Mouse (Mus musculus): Measurements from ENCODE around the gene Ehbp1. TPM values are rescaled to one million over a fixed set of nuclear protein-coding genes. Genes with fewer than 3 reads are reported as not detected.

The Ehbp1 gene
- polyA plus RNA-seq, 1 experiment from 2014 or later = 10.4 TPM

- 64% methylated on average over 4 of the region's 4 CpGs for WGBS
- no peak overlapping the region for H3K9ac ChIP-seq (ENCODE audit: low read length)
- no peak overlapping the region for H3K4me2 ChIP-seq (ENCODE audit: low read depth, low read length)
- ATAC-seq (ENCODE audit: low read depth) = no peak
- H3K4me3 ChIP-seq (ENCODE audit: low read length) = no peak overlapping the region
- no peak overlapping the region for H3K27ac ChIP-seq (ENCODE audit: low read length)
- H3K36me3 ChIP-seq (ENCODE audit: control insufficient read depth, insufficient read depth, low read length) = peaks cover 2% of the 10 kb centered on the region; the same call in 1 of the 2 replicates
- no peaks in the 10 kb centered on the region for H3K9me3 ChIP-seq (ENCODE audit: control insufficient read depth, low read length)
- H3K27me3 ChIP-seq (ENCODE audit: control insufficient read depth, insufficient read depth, low read depth, low read length) = no peaks in the 10 kb centered on the region
- H3K4me1 ChIP-seq (replicated peaks; ENCODE audit: control insufficient read depth, insufficient read depth, low read length) = no peaks in the 10 kb centered on the region; the same call in 1 of the 2 replicates
Observed at GRCm38 (mm10) chr11:22061660-22062059, 280.4 kb downstream of the Ehbp1 start.

DNA sequence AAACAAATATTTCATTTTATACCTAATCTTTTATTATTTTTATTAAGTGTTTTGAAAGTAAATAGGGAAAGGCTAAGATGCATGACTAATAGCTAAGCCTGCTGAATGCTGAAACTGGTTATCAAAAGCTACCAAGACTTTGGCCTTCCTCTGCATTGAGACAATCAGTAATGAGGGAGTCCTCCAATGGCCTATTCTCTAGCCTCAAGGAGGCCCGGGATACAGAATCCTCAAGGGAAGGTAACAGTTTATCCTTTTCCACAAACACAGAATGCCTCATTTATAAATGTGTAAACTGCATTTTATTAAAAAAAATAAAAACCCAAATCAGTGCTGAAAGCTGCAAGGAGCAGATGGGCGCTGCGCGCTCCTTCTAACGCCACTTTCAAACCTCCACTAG lies 284.6 kb downstream of the Ehbp1 start:
- no peak overlapping the region for H3K4me2 ChIP-seq (ENCODE audit: low read depth, low read length)
- H3K4me3 ChIP-seq (ENCODE audit: low read length) = no peak overlapping the region
- no peak overlapping the region for H3K27ac ChIP-seq (ENCODE audit: low read length)
- no peak for ATAC-seq (ENCODE audit: low read depth)
- no peaks in the 10 kb centered on the region for H3K27me3 ChIP-seq (ENCODE audit: control insufficient read depth, insufficient read depth, low read depth, low read length)
- no peaks in the 10 kb centered on the region for H3K4me1 ChIP-seq (replicated peaks; ENCODE audit: control insufficient read depth, insufficient read depth, low read length)
- H3K9me3 ChIP-seq (ENCODE audit: control insufficient read depth, low read length) = no peaks in the 10 kb centered on the region
- 88% methylated on average over 5 of the region's 5 CpGs for WGBS
- no peak overlapping the region for H3K9ac ChIP-seq (ENCODE audit: low read length)
- peaks cover 2% of the 10 kb centered on the region; the same call in 1 of the 2 replicates for H3K36me3 ChIP-seq (ENCODE audit: control insufficient read depth, insufficient read depth, low read length)

- no peak for ATAC-seq (ENCODE audit: low read depth)
Observed at GRCm38 (mm10) chr11:22055908-22056307, 286.2 kb downstream of the Ehbp1 start.

GRCm38 (mm10) chr11:22053034-22053668 lies 288.9 kb downstream of the Ehbp1 start:
- H3K4me3 ChIP-seq (ENCODE audit: low read length) = no peak overlapping the region
- H3K4me1 ChIP-seq (replicated peaks; ENCODE audit: control insufficient read depth, insufficient read depth, low read length) = no peaks in the 10 kb centered on the region
- no peaks in the 10 kb centered on the region for H3K36me3 ChIP-seq (ENCODE audit: control insufficient read depth, insufficient read depth, low read length)
- 68% methylated on average over 10 of the region's 10 CpGs for WGBS
- H3K9ac ChIP-seq (ENCODE audit: low read length) = no peak overlapping the region
- no peaks in the 10 kb centered on the region for H3K27me3 ChIP-seq (ENCODE audit: control insufficient read depth, insufficient read depth, low read depth, low read length)
- no peak for ATAC-seq (ENCODE audit: low read depth)
- no peak overlapping the region for H3K4me2 ChIP-seq (ENCODE audit: low read depth, low read length)
- no peaks in the 10 kb centered on the region for H3K9me3 ChIP-seq (ENCODE audit: control insufficient read depth, low read length)
- H3K27ac ChIP-seq (ENCODE audit: low read length) = no peak overlapping the region

More at GRCm38 (mm10) chr11:22055908-22056307, 286.2 kb downstream of the Ehbp1 start:
- Histone ChIP-seq H3K27ac (ENCODE audit: low read length) (no peak overlapping the region), H3K36me3 (ENCODE audit: control insufficient read depth, insufficient read depth, low read length) (no peaks in the 10 kb centered on the region), H3K9me3 (ENCODE audit: control insufficient read depth, low read length) (no peaks in the 10 kb centered on the region), H3K4me2 (ENCODE audit: low read depth, low read length) (no peak overlapping the region), H3K27me3 (ENCODE audit: control insufficient read depth, insufficient read depth, low read depth, low read length) (no peaks in the 10 kb centered on the region), H3K4me1 (replicated peaks; ENCODE audit: control insufficient read depth, insufficient read depth, low read length) (no peaks in the 10 kb centered on the region), H3K4me3 (ENCODE audit: low read length) (no peak overlapping the region), H3K9ac (ENCODE audit: low read length) (no peak overlapping the region)
- WGBS = 84% methylated on average over 6 of the region's 6 CpGs

- Histone ChIP-seq H3K9me3 (ENCODE audit: control insufficient read depth, low read length) (no peaks in the 10 kb centered on the region), H3K4me3 (ENCODE audit: low read length) (no peak overlapping the region), H3K4me1 (replicated peaks; ENCODE audit: control insufficient read depth, insufficient read depth, low read length) (no peaks in the 10 kb centered on the region), H3K27me3 (ENCODE audit: control insufficient read depth, insufficient read depth, low read depth, low read length) (no peaks in the 10 kb centered on the region), H3K9ac (ENCODE audit: low read length) (no peak overlapping the region), H3K4me2 (ENCODE audit: low read depth, low read length) (no peak overlapping the region), H3K27ac (ENCODE audit: low read length) (no peak overlapping the region), H3K36me3 (ENCODE audit: control insufficient read depth, insufficient read depth, low read length) (no peaks in the 10 kb centered on the region)
- no peak for ATAC-seq (ENCODE audit: low read depth)
- 58% methylated on average over 7 of the region's 7 CpGs for WGBS
Observed at GRCm38 (mm10) chr11:22050864-22051263, 291.2 kb downstream of the Ehbp1 start.

DNA sequence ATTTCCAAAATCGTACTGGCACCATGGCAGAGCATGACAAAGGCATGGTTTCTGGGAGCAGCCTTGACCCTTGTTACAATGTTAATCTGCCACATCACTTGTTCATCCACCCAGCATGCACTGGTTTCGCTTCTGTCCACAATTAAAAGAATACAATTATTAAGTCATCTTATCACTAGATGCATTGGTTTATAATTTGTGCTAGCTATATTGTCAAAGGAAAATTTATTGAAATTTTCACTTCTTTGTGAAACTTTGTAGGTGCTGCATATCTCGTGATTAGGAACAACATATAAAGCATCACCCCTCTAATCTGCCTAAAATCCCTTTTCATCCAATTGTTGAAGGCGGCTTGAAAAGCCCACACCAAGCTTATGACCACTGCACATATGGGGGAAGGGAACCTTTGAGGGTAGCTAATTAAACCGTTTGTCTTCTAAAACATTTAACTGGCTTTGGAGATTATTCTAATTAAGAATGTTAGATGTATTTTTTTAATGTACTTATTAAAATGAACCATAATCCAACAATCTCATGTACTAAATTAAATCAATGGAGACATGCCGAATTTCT lies 302.2 kb downstream of the Ehbp1 start:
- no peaks in the 10 kb centered on the region for H3K27me3 ChIP-seq (ENCODE audit: control insufficient read depth, insufficient read depth, low read depth, low read length)
- no peak overlapping the region for H3K9ac ChIP-seq (ENCODE audit: low read length)
- no peaks in the 10 kb centered on the region for H3K9me3 ChIP-seq (ENCODE audit: control insufficient read depth, low read length)
- H3K4me2 ChIP-seq (ENCODE audit: low read depth, low read length) = no peak overlapping the region
- H3K4me1 ChIP-seq (replicated peaks; ENCODE audit: control insufficient read depth, insufficient read depth, low read length) = no peaks in the 10 kb centered on the region
- H3K4me3 ChIP-seq (ENCODE audit: low read length) = no peak overlapping the region
- no peaks in the 10 kb centered on the region for H3K36me3 ChIP-seq (ENCODE audit: control insufficient read depth, insufficient read depth, low read length)
- 84% methylated on average over 6 of the region's 6 CpGs for WGBS
- H3K27ac ChIP-seq (ENCODE audit: low read length) = no peak overlapping the region
- no peak for ATAC-seq (ENCODE audit: low read depth)

DNA sequence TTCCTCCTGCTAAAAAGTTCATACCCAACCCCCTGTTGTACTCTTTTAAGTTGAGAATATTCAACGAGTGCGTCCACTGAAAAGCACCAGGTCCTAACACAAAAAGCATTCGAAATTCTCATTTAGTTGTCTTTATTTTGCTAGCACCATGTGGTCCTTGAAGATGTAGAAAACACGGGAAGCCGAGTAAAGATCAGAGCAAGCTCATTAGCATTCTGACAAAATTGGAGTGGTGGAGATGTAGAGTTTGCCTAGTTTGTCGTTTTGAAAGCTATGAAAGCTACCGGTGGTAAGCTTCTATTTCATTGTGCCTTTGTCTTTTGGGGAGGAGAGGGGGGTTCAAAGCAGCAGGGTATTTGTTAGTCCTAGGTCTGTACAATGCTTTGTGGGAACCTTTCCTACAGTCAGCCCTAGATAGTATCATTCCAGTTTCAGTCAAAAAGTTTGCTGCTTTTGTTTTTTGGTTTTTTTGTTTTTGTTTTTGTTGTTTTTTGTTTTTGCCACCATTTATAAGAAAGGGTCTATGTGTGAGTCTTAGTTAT lies 307.5 kb downstream of the Ehbp1 start:
- H3K27me3 ChIP-seq (ENCODE audit: control insufficient read depth, insufficient read depth, low read depth, low read length) = no peaks in the 10 kb centered on the region
- no peak overlapping the region for H3K27ac ChIP-seq (ENCODE audit: low read length)
- no peak for ATAC-seq (ENCODE audit: low read depth)
- H3K4me3 ChIP-seq (ENCODE audit: low read length) = no peak overlapping the region
- H3K4me1 ChIP-seq (replicated peaks; ENCODE audit: control insufficient read depth, insufficient read depth, low read length) = no peaks in the 10 kb centered on the region
- H3K36me3 ChIP-seq (ENCODE audit: control insufficient read depth, insufficient read depth, low read length) = no peaks in the 10 kb centered on the region
- no peak overlapping the region for H3K9ac ChIP-seq (ENCODE audit: low read length)
- WGBS = 53% methylated on average over 7 of the region's 7 CpGs
- no peaks in the 10 kb centered on the region for H3K9me3 ChIP-seq (ENCODE audit: control insufficient read depth, low read length)
- no peak overlapping the region for H3K4me2 ChIP-seq (ENCODE audit: low read depth, low read length)

- no peak for ATAC-seq (ENCODE audit: low read depth)
- no peak overlapping the region for H3K27ac ChIP-seq (ENCODE audit: low read length)
- H3K4me3 ChIP-seq (ENCODE audit: low read length) = no peak overlapping the region
- H3K9ac ChIP-seq (ENCODE audit: low read length) = no peak overlapping the region
- WGBS = 82% methylated on average over 3 of the region's 3 CpGs
- H3K4me1 ChIP-seq (replicated peaks; ENCODE audit: control insufficient read depth, insufficient read depth, low read length) = no peaks in the 10 kb centered on the region
- no peaks in the 10 kb centered on the region for H3K27me3 ChIP-seq (ENCODE audit: control insufficient read depth, insufficient read depth, low read depth, low read length)
- H3K36me3 ChIP-seq (ENCODE audit: control insufficient read depth, insufficient read depth, low read length) = no peaks in the 10 kb centered on the region
- H3K4me2 ChIP-seq (ENCODE audit: low read depth, low read length) = no peak overlapping the region
- H3K9me3 ChIP-seq (ENCODE audit: control insufficient read depth, low read length) = no peaks in the 10 kb centered on the region
Observed at GRCm38 (mm10) chr11:22033582-22033981, 308.5 kb downstream of the Ehbp1 start.

GRCm38 (mm10) chr11:22020602-22021001 lies 321.5 kb downstream of the Ehbp1 start:
- 84% methylated on average over 2 of the region's 2 CpGs for WGBS
- no peak for ATAC-seq (ENCODE audit: low read depth)
- H3K4me2 ChIP-seq (ENCODE audit: low read depth, low read length) = no peak overlapping the region
- no peak overlapping the region for H3K27ac ChIP-seq (ENCODE audit: low read length)
- H3K4me3 ChIP-seq (ENCODE audit: low read length) = no peak overlapping the region
- H3K9me3 ChIP-seq (ENCODE audit: control insufficient read depth, low read length) = no peaks in the 10 kb centered on the region
- H3K36me3 ChIP-seq (ENCODE audit: control insufficient read depth, insufficient read depth, low read length) = no peaks in the 10 kb centered on the region
- no peaks in the 10 kb centered on the region for H3K27me3 ChIP-seq (ENCODE audit: control insufficient read depth, insufficient read depth, low read depth, low read length)
- no peaks in the 10 kb centered on the region for H3K4me1 ChIP-seq (replicated peaks; ENCODE audit: control insufficient read depth, insufficient read depth, low read length)
- H3K9ac ChIP-seq (ENCODE audit: low read length) = no peak overlapping the region
